Mouse (Mus musculus): ENCODE measurements around the gene Pdzrn4.

- TF ChIP-seq CTCF (IDR thresholded peaks at IDR 0.05; ENCODE audit: insufficient read depth, low read length) = no peak
- no peak for TF ChIP-seq POLR2A (IDR thresholded peaks at IDR 0.05; ENCODE audit: borderline replicate concordance, extremely low read depth, low read depth, low read length)
Observed at GRCm38 (mm10) chr15:92520677-92521225, 124.1 kb downstream of the Pdzrn4 start.
